16 mouse cellular contexts compared by ENCODE assay signal in genomic region chr13:63087865-63088683, GRCm38 (mm10).
DNase-seq lines count a peak whose midpoint lies in the region; ATAC-seq and TF ChIP-seq lines count a peak whose summit lies in the region.
"Had no signal": no experiment of that assay in that cellular context is flagged by ENCODE, and none has a peak within 500 bp of the region (broad histone marks: within the 10 kb centered on the region; RNA-seq: fewer than 3 reads in every experiment).

No protein-coding gene starts in this region.

- no peak for TF ChIP-seq CTCF in midbrain, postnatal 0 days (IDR thresholded peaks at IDR 0.05)

- no peak overlapping the region for H3K4me2 ChIP-seq in limb, embryonic 15.5 days
- H3K4me2 ChIP-seq in embryonic facial prominence, embryonic 14.5 days (ENCODE audit: low read depth, low read length), result no peak overlapping the region
- H3K4me2 ChIP-seq in stomach, embryonic 15.5 days, result no peak overlapping the region
- no peak overlapping the region for H3K4me2 ChIP-seq in midbrain, postnatal 0 days (ENCODE audit: low read depth, low read length, poor library complexity, severe bottlenecking)
- H3K4me2 ChIP-seq: hindbrain, embryonic 12.5 days; liver, embryonic 13.5 days; midbrain, embryonic 13.5 days had no signal

- H3K36me3 ChIP-seq in limb, embryonic 15.5 days, result no peaks in the 10 kb centered on the region
- no peaks in the 10 kb centered on the region for H3K36me3 ChIP-seq in limb, embryonic 10.5 days
- H3K36me3 ChIP-seq in embryonic facial prominence, embryonic 14.5 days (ENCODE audit: control insufficient read depth, insufficient read depth, low read length), result no peaks in the 10 kb centered on the region
- no peaks in the 10 kb centered on the region for H3K36me3 ChIP-seq in stomach, embryonic 15.5 days
- no peaks in the 10 kb centered on the region for H3K36me3 ChIP-seq in midbrain, postnatal 0 days (ENCODE audit: insufficient read depth, low read length)
- H3K36me3 ChIP-seq: forebrain, embryonic 10.5 days; hindbrain, embryonic 12.5 days; liver, embryonic 13.5 days; midbrain, embryonic 13.5 days had no signal

- 79% methylated on average over 7 of the region's 7 CpGs for WGBS in limb, embryonic 15.5 days
- 93% methylated on average over 7 of the region's 7 CpGs for WGBS in limb, embryonic 10.5 days
- WGBS in embryonic facial prominence, embryonic 14.5 days, result 80% methylated on average over 7 of the region's 7 CpGs
- WGBS in stomach, embryonic 15.5 days, result 85% methylated on average over 7 of the region's 7 CpGs
- 95% methylated on average over 7 of the region's 7 CpGs for WGBS in midbrain, postnatal 0 days

- no peak overlapping the region for H3K9ac ChIP-seq in limb, embryonic 15.5 days
- H3K9ac ChIP-seq in embryonic facial prominence, embryonic 14.5 days (ENCODE audit: low read depth, low read length), result no peak overlapping the region
- no peak overlapping the region for H3K9ac ChIP-seq in stomach, embryonic 15.5 days
- no peak overlapping the region for H3K9ac ChIP-seq in midbrain, postnatal 0 days (replicated peaks; ENCODE audit: low read length, poor library complexity, severe bottlenecking)
- H3K9ac ChIP-seq: hindbrain, embryonic 12.5 days; liver, embryonic 13.5 days; midbrain, embryonic 13.5 days had no signal

- no peak for DNase-seq in frontal cortex, postnatal 10 days (ENCODE audit: low spot score in 2 of 2)
- DNase-seq in limb, embryonic 10.5 days (ENCODE audit: low spot score), result no peak
- DNase-seq in embryonic facial prominence, embryonic 14.5 days (ENCODE audit: low spot score), result peak; percentile 63
- DNase-seq in spleen, postnatal 10 days (ENCODE audit: low spot score in 2 of 2), result no peak
- DNase-seq in midbrain, postnatal 0 days (ENCODE audit: low spot score), result no peak
- DNase-seq: cerebellum, postnatal 14 days; gastrocnemius, postnatal 10 days; kidney, postnatal 10 days; liver, embryonic 13.5 days had no signal

- peak; percentile 76 for ATAC-seq in frontal cortex, adult (ENCODE audit: low TSS enrichment)
- ATAC-seq in limb, embryonic 15.5 days (ENCODE audit: insufficient number of reproducible peaks, low FRiP score, low TSS enrichment, low read depth), result no peak
- peak; percentile 73 for ATAC-seq in embryonic facial prominence, embryonic 14.5 days (ENCODE audit: low read depth)
- peak; percentile 48; the same call in 1 of the 2 replicates for ATAC-seq in stomach, embryonic 15.5 days (ENCODE audit: insufficient read depth, low FRiP score, low read depth)
- ATAC-seq in midbrain, postnatal 0 days (ENCODE audit: low FRiP score), result no peak
- ATAC-seq: inflammation-experienced regulatory T-cells, adult 6 months; midbrain, embryonic 13.5 days had no signal

- H3K4me1 ChIP-seq in limb, embryonic 15.5 days, result peaks cover 16% of the 10 kb centered on the region; the same call in 1 of the 2 replicates
- H3K4me1 ChIP-seq in limb, embryonic 10.5 days, result peaks cover 23% of the 10 kb centered on the region
- H3K4me1 ChIP-seq in embryonic facial prominence, embryonic 14.5 days (ENCODE audit: control insufficient read depth, insufficient read depth, low read length), result no peaks in the 10 kb centered on the region
- 0 out of 2 replicates have a peak, but pooled peaks cover 4% of the 10 kb centered on the region for H3K4me1 ChIP-seq in stomach, embryonic 15.5 days
- H3K4me1 ChIP-seq in midbrain, postnatal 0 days (ENCODE audit: insufficient read depth, low read length), result no peaks in the 10 kb centered on the region
- H3K4me1 ChIP-seq: liver, embryonic 13.5 days had no signal

- H3K27me3 ChIP-seq in limb, embryonic 15.5 days, result no peaks in the 10 kb centered on the region
- H3K27me3 ChIP-seq in limb, embryonic 10.5 days (ENCODE audit: low read depth, poor library complexity, severe bottlenecking), result no peaks in the 10 kb centered on the region
- H3K27me3 ChIP-seq in embryonic facial prominence, embryonic 14.5 days (replicated peaks; ENCODE audit: control insufficient read depth, insufficient read depth, low read length), result no peaks in the 10 kb centered on the region
- H3K27me3 ChIP-seq in stomach, embryonic 15.5 days (replicated peaks), result no peaks in the 10 kb centered on the region
- H3K27me3 ChIP-seq in midbrain, postnatal 0 days (ENCODE audit: insufficient read depth, low read length), result no peaks in the 10 kb centered on the region
- H3K27me3 ChIP-seq: hindbrain, embryonic 12.5 days; liver, embryonic 13.5 days; midbrain, embryonic 13.5 days had no signal

- H3K27ac ChIP-seq in limb, embryonic 15.5 days, result peak overlapping the region; percentile 57; the same call in 1 of the 2 replicates
- no peak overlapping the region for H3K27ac ChIP-seq in limb, embryonic 10.5 days
- H3K27ac ChIP-seq in embryonic facial prominence, embryonic 14.5 days (replicated peaks; ENCODE audit: low read depth, low read length), result peak overlapping the region; percentile 52; the same call in 1 of the 2 replicates
- H3K27ac ChIP-seq in stomach, embryonic 15.5 days, result peak overlapping the region; percentile 70
- no peak overlapping the region for H3K27ac ChIP-seq in midbrain, postnatal 0 days (ENCODE audit: low read depth, low read length)
- H3K27ac ChIP-seq: forebrain, embryonic 10.5 days; hindbrain, embryonic 12.5 days; liver, embryonic 13.5 days; midbrain, embryonic 13.5 days had no signal

- H3K9me3 ChIP-seq in limb, embryonic 15.5 days, result no peaks in the 10 kb centered on the region
- H3K9me3 ChIP-seq in limb, embryonic 10.5 days (replicated peaks), result no peaks in the 10 kb centered on the region
- no peaks in the 10 kb centered on the region for H3K9me3 ChIP-seq in embryonic facial prominence, embryonic 14.5 days (ENCODE audit: control insufficient read depth, low read length)
- no peaks in the 10 kb centered on the region for H3K9me3 ChIP-seq in stomach, embryonic 15.5 days
- H3K9me3 ChIP-seq in midbrain, postnatal 0 days (ENCODE audit: low read length), result no peaks in the 10 kb centered on the region
- H3K9me3 ChIP-seq: forebrain, embryonic 10.5 days; hindbrain, embryonic 12.5 days; liver, embryonic 13.5 days; midbrain, embryonic 13.5 days had no signal

- H3K4me3 ChIP-seq in limb, embryonic 15.5 days, result no peak overlapping the region
- no peak overlapping the region for H3K4me3 ChIP-seq in limb, embryonic 10.5 days
- H3K4me3 ChIP-seq in embryonic facial prominence, embryonic 14.5 days (ENCODE audit: low read depth, low read length), result no peak overlapping the region
- H3K4me3 ChIP-seq in stomach, embryonic 15.5 days (replicated peaks), result no peak overlapping the region
- H3K4me3 ChIP-seq in midbrain, postnatal 0 days (ENCODE audit: low read depth, low read length), result no peak overlapping the region
- H3K4me3 ChIP-seq: forebrain, embryonic 10.5 days; hindbrain, embryonic 12.5 days; liver, embryonic 13.5 days; midbrain, embryonic 13.5 days had no signal

Comparison
In these comparisons a context has a peak if more than half of its experiments do, and no peak if none do; other contexts are left out.
1. H3K27ac ChIP-seq: peak in limb, embryonic 15.5 days (single experiment), embryonic facial prominence, embryonic 14.5 days (single experiment) and stomach, embryonic 15.5 days (single experiment); none in limb, embryonic 10.5 days (single experiment) and midbrain, postnatal 0 days (single experiment).
2. ATAC-seq: peak in frontal cortex, adult (single experiment), embryonic facial prominence, embryonic 14.5 days (single experiment) and stomach, embryonic 15.5 days (single experiment); none in limb, embryonic 15.5 days (single experiment) and midbrain, postnatal 0 days (single experiment).